Mouse (Mus musculus): Measurements from ENCODE around the gene Nrsn1. TPM values are rescaled to one million over a fixed set of nuclear protein-coding genes. Genes with fewer than 3 reads are reported as not detected.
A peak's percentile ranks its signal among the peaks of the same experiment; 100 is the strongest.
"Not testable (repeated sequence)": the region's sequence is repeated elsewhere in the genome, so short reads cannot be mapped to it uniquely, and the experiment has no call there.

Nrsn1 gene
- 22.0 and 26.2 TPM in 2 replicates for total RNA-seq (2014; rRNA removed)
- polyA plus RNA-seq (2015; fragmentation: Nextera tagmentation; extraction: Ambion mirVana), result 75.5 and 75.7 TPM in 2 replicates

- peak within 1 kb of the TSS; percentile 50 for H3K4me3 ChIP-seq (ENCODE audit: low read length)
- not testable (repeated sequence) for H3K9me3 ChIP-seq (ENCODE audit: low read length); DNase-seq (ENCODE audit: low spot score); H3K36me3 ChIP-seq (ENCODE audit: insufficient read depth, low read length); ATAC-seq; H3K27me3 ChIP-seq (ENCODE audit: insufficient read depth, low read length); H3K4me1 ChIP-seq (ENCODE audit: insufficient read depth, low read length)
- peak within 1 kb of the TSS; percentile 44 for H3K9ac ChIP-seq (replicated peaks; ENCODE audit: low read length)
- WGBS, result 46% methylated on average over 2 of the region's 2 CpGs
- H3K27ac ChIP-seq, result peak within 1 kb of the TSS; percentile 45; the same call in 1 of the 2 replicates
- peak within 1 kb of the TSS; percentile 63 for H3K4me2 ChIP-seq (ENCODE audit: low read depth, low read length)
Measured at GRCm38 (mm10) chr13:25270402-25270801, at the start of gene Nrsn1. Nrsn1 (minus strand) TSS chr13:25270502.

GRCm38 (mm10) chr13:25312059-25312458 lies 41.8 kb upstream of the Nrsn1 start:
- H3K27ac ChIP-seq, result no peak overlapping the region
- no peak for ATAC-seq
- no peak for TF ChIP-seq CTCF (IDR thresholded peaks at IDR 0.05; ENCODE audit: low read depth)
- DNase-seq (ENCODE audit: low spot score), result no peak
- no peaks in the 10 kb centered on the region for H3K27me3 ChIP-seq (ENCODE audit: insufficient read depth, low read length)
- H3K9me3 ChIP-seq (ENCODE audit: low read length), result no peaks in the 10 kb centered on the region
- no peak overlapping the region for H3K9ac ChIP-seq (replicated peaks; ENCODE audit: low read length)
- H3K4me1 ChIP-seq (ENCODE audit: insufficient read depth, low read length), result no peaks in the 10 kb centered on the region
- H3K4me3 ChIP-seq (ENCODE audit: low read length), result no peak overlapping the region
- no peak overlapping the region for H3K4me2 ChIP-seq (ENCODE audit: low read depth, low read length)
- H3K36me3 ChIP-seq (ENCODE audit: insufficient read depth, low read length), result no peaks in the 10 kb centered on the region
- WGBS, result 86% methylated on average over 2 of the region's 2 CpGs

- Histone ChIP-seq H3K27me3 (ENCODE audit: insufficient read depth, low read length) (no peaks in the 10 kb centered on the region), H3K4me2 (ENCODE audit: low read depth, low read length) (no peak overlapping the region), H3K36me3 (ENCODE audit: insufficient read depth, low read length) (no peaks in the 10 kb centered on the region), H3K4me3 (ENCODE audit: low read length) (no peak overlapping the region), H3K9me3 (ENCODE audit: low read length) (no peaks in the 10 kb centered on the region), H3K9ac (replicated peaks; ENCODE audit: low read length) (no peak overlapping the region), H3K27ac (no peak overlapping the region), H3K4me1 (ENCODE audit: insufficient read depth, low read length) (no peaks in the 10 kb centered on the region)
- TF ChIP-seq CTCF (IDR thresholded peaks at IDR 0.05; ENCODE audit: low read depth), result no peak
- DNase-seq (ENCODE audit: low spot score), result no peak
- ATAC-seq, result no peak
Measured at GRCm38 (mm10) chr13:25310068-25310467, 39.8 kb upstream of the Nrsn1 start.

GRCm38 (mm10) chr13:25288736-25289135 lies 18.4 kb upstream of the Nrsn1 start:
- Histone ChIP-seq H3K4me3 (ENCODE audit: low read length) (no peak overlapping the region), H3K27me3 (ENCODE audit: insufficient read depth, low read length) (no peaks in the 10 kb centered on the region), H3K27ac (no peak overlapping the region), H3K4me1 (ENCODE audit: insufficient read depth, low read length) (no peaks in the 10 kb centered on the region), H3K9ac (replicated peaks; ENCODE audit: low read length) (no peak overlapping the region), H3K9me3 (ENCODE audit: low read length) (no peaks in the 10 kb centered on the region; the same call in 1 of the 2 replicates), H3K36me3 (ENCODE audit: insufficient read depth, low read length) (no peaks in the 10 kb centered on the region), H3K4me2 (ENCODE audit: low read depth, low read length) (no peak overlapping the region)
- WGBS, result 76% methylated on average over 1 of the region's 1 CpGs
- TF ChIP-seq CTCF (IDR thresholded peaks at IDR 0.05; ENCODE audit: low read depth), result no peak
- no peak for ATAC-seq
- DNase-seq (ENCODE audit: low spot score), result no peak

- ATAC-seq, result no peak
- Histone ChIP-seq H3K36me3 (ENCODE audit: insufficient read depth, low read length) (no peaks in the 10 kb centered on the region), H3K4me3 (ENCODE audit: low read length) (no peak overlapping the region), H3K27ac (no peak overlapping the region), H3K9me3 (ENCODE audit: low read length) (no peaks in the 10 kb centered on the region), H3K4me2 (ENCODE audit: low read depth, low read length) (no peak overlapping the region), H3K4me1 (ENCODE audit: insufficient read depth, low read length) (no peaks in the 10 kb centered on the region), H3K27me3 (ENCODE audit: insufficient read depth, low read length) (no peaks in the 10 kb centered on the region), H3K9ac (replicated peaks; ENCODE audit: low read length) (no peak overlapping the region)
- no peak for DNase-seq (ENCODE audit: low spot score)
- no peak for TF ChIP-seq CTCF (IDR thresholded peaks at IDR 0.05; ENCODE audit: low read depth)
- WGBS, result 57% methylated on average over 5 of the region's 5 CpGs
Measured at GRCm38 (mm10) chr13:25274934-25275565, 4.7 kb upstream of the Nrsn1 start.

GRCm38 (mm10) chr13:25272189-25272588 lies 1.9 kb upstream of the Nrsn1 start:
- Histone ChIP-seq H3K36me3 (ENCODE audit: insufficient read depth, low read length) (no peaks in the 10 kb centered on the region), H3K4me1 (ENCODE audit: insufficient read depth, low read length) (no peaks in the 10 kb centered on the region), H3K27me3 (ENCODE audit: insufficient read depth, low read length) (no peaks in the 10 kb centered on the region), H3K4me3 (ENCODE audit: low read length) (no peak overlapping the region), H3K4me2 (ENCODE audit: low read depth, low read length) (no peak overlapping the region), H3K9me3 (ENCODE audit: low read length) (no peaks in the 10 kb centered on the region), H3K27ac (no peak overlapping the region), H3K9ac (replicated peaks; ENCODE audit: low read length) (no peak overlapping the region)
- no peak for DNase-seq (ENCODE audit: low spot score)
- WGBS, result 85% methylated on average over 4 of the region's 4 CpGs
- no peak for ATAC-seq
- no peak for TF ChIP-seq CTCF (IDR thresholded peaks at IDR 0.05; ENCODE audit: low read depth)

- DNase-seq (ENCODE audit: low spot score), result peak; percentile 91
- H3K9ac ChIP-seq (replicated peaks; ENCODE audit: low read length), result peak overlapping the region; percentile 44
- H3K4me3 ChIP-seq (ENCODE audit: low read length), result peak overlapping the region; percentile 50
- H3K9me3 ChIP-seq (ENCODE audit: low read length), result no peaks in the 10 kb centered on the region
- no peak for TF ChIP-seq CTCF (IDR thresholded peaks at IDR 0.05; ENCODE audit: low read depth)
- H3K4me1 ChIP-seq (ENCODE audit: insufficient read depth, low read length), result no peaks in the 10 kb centered on the region
- peak overlapping the region; percentile 45; the same call in 1 of the 2 replicates for H3K27ac ChIP-seq
- H3K36me3 ChIP-seq (ENCODE audit: insufficient read depth, low read length), result no peaks in the 10 kb centered on the region
- peak; percentile 96 for ATAC-seq
- peak overlapping the region; percentile 63 for H3K4me2 ChIP-seq (ENCODE audit: low read depth, low read length)
- 1% methylated on average over 42 of the region's 42 CpGs for WGBS
- no peaks in the 10 kb centered on the region for H3K27me3 ChIP-seq (ENCODE audit: insufficient read depth, low read length)
Measured at GRCm38 (mm10) chr13:25269569-25270268, 583 bp downstream of the Nrsn1 start.

All from hindbrain, postnatal 0 days (tissue).